Mouse (Mus musculus) testis, adult 2 months (tissue): ENCODE results near the gene Rbm18.

ENCODE experiments used
- CTCF ChIP-seq: fragments of 200-500 bp; IDR thresholded peaks from 2 replicates; pipeline ENCODE4 v1.5.1; 2012; ENCODE audit warnings: low read depth, mild to moderate bottlenecking, inconsistent platforms, low read length, moderate library complexity; ENCODE audit not compliant: control insufficient read depth, insufficient read depth, insufficient replicate concordance
- POLR2A ChIP-seq: fragments of 200-500 bp; IDR thresholded peaks from 2 replicates; pipeline ENCODE4 v1.6.1; 2012; ENCODE audit warnings: low read depth, mild to moderate bottlenecking, inconsistent platforms, low read length, moderate library complexity; ENCODE audit not compliant: control insufficient read depth

DNA sequence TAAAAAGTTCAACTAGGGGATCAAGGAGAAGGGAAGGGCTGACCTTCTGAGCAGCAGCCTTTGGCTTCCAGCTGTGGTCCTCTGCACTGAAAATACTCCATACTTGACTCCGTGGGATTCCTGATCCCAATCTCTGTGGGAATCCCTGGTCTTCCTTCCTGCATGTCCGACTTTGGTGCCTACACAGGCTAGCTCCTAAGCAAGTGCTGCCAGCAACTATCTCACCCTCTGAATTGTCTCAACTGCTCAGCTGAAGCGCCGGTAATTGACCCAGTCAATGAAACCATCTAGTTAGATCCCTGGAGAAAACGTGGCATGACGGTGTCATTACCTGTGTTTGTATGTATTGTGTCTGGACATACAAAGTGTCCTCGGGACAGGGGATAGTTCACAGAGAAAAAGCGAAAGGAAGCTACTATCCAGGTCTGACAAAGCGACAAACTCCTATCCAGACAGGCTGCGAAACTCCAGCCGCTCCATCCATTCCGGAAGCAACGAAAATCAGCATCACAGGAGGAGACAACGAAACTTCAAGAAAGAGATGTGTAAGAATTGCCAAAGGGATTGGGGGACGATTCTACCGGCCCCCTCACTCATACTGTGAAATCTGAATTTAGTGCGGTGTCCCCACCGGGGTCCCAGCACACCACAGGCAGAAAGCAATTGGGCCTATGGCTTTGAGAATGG lies 39.3 kb downstream of the Rbm18 start:
- TF ChIP-seq POLR2A (no peak), CTCF (no peak)
